Mouse (Mus musculus) heart, adult 10 weeks (tissue): ENCODE results near the gene Gm19965. TPM values are rescaled to one million over a fixed set of nuclear protein-coding genes. Genes with fewer than 3 reads are reported as not detected.

Experiments
- polyA plus RNA-seq: library from polyadenylated mRNA; stranded (reverse); fragments of 350-450 nt; fragmentation: Illumina TruSeq; extraction: RNeasy Lipid Tissue Mini Kit (QIAGEN cat#74804); gene quantifications from one replicate; pipeline ENCODE4 v1.2.3, GENCODE M21; 2014; ENCODE audit warnings: low read depth, low replicate concordance

The Gm19965 gene
- not detected for polyA plus RNA-seq

DNA sequence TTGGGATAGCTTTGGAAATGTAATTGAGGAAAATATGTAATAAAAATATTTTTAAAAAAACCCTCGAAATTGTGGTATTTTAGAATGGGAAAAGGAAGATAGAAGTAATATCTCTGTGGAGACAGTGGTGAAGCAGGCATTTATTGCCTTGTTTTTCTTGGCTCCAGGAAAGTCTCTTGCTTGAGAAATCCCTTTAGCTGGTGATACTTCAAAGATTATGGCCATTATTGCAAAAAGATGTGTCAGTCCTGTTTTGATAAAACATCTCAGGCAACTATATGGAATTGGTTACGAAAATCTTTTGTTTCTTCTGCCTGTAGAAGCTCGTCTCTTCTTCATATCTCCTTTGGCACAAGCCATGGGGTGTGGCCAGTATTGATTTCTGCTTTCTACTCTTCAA is at the start of gene Gm19965:
Gm19965 (plus strand) TSS at position 301 of the 400 bp plus-strand sequence.

